Mouse (Mus musculus): ENCODE measurements around the gene Otos.

Gene Otos

GRCm38 (mm10) chr1:92596019-92596418 lies 52.6 kb downstream of the Otos start:
- DNase-seq: no peak

All from liver (tissue).